Mouse (Mus musculus) erythroblast, embryonic 14.5 days (primary cell): ENCODE results near the gene Cped1.

Experiments used
- GATA1 ChIP-seq: IDR thresholded peaks from 2 replicates; pipeline ENCODE4 v1.6.1; 2012; ENCODE audit warnings: low read length, inconsistent platforms, mixed read lengths
- TAL1 ChIP-seq: IDR thresholded peaks from 3 replicates; pipeline ENCODE4 v1.6.1; 2012; ENCODE audit warnings: low read length, inconsistent platforms, mixed read lengths

- no peak for TF ChIP-seq TAL1
- no peak for TF ChIP-seq GATA1
These were observed 22.6 kb downstream of the Cped1 start for GRCm38 (mm10) chr6:22008346-22008745.
